Mouse (Mus musculus) cerebellum, postnatal 14 days (tissue): Measurements from ENCODE around the gene Gcdh.
A peak's percentile ranks its signal among the peaks of the same experiment; 100 is the strongest.

ENCODE experiments used
- DNase-seq, 2 experiments: peaks; one replicate each; pipeline ENCODE4 v3.0.0; 2021; ENCODE audit warnings: mixed read lengths in 2 of 2

Gcdh gene

DNA sequence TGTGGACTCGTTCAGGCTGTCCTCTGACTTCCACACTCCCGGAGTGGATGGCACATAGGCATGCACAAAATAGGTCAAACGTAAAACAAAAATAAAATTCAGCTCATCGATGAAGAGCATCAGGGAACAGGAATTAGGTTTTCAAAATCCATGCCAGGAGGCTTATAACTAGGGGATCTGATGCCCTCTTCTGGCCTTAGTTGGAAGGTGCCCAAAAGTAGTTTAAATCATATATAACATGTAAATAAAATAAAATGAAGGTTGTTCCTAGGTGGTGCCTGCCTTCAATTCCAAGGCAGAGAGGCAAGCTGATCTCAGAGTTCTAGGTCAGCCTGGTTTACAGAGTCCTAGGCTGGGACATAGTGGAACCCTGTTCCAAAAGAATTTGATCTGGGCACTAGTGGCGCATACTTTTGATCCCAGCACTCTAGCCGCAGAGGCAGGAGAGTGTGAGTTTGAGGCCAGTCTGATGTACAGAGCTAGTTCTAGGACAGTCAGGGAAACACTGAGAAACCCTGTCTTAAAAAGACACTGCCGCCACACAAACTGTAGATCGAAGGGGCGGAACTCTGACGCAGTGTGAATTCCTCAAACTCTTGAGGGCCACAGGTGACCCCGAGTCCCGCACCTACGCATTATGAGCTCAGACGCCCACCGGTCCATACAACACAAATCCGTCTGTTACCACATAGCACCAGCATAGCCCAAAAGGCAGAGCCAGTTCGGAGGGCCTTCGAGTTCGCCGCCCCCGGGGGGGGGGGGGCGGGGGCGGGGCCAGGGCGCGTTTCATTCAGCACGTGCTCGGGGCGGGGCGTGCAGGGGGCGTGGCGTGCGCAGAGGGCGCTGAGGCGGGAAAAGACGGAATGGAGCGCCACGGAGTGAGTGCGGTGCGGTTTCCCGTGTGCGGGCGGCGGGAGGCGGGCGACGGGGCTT is 22.1 kb downstream of the Gcdh start, which contains the start of gene Syce2:
TSS of gene Syce2 (plus strand) at position 736 of the 933 bp plus-strand sequence.
- DNase-seq, result peak; percentile 71 to 84

DNA sequence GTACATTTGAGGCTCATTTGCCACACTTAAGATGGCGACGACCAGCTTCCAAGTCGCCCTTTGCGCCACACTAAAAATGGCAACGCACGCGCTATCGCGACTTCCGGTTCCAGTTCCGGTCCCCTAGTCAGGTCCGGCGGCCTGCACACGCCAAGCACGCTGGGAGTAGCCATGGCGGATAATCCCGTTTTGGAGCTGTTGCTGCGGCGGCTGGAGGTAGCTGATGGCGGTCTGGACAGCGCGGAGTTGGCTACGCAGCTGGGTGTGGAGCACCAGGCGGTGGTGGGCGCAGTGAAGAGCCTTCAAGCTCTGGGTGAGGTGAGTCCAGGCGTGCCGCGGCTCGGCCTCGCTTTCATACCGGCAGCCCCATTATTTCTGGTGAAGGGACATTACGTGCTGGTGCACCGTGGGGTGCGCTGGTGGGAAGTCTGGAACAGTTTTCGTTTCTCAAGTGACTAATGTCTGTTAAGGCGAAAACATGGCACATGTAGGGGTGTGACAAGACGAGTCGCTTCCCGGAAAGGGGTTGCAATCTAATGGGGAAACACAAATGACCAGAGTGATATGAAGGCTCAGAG is 36.8 kb downstream of the Gcdh start, which contains the start of gene Farsa:
TSS of gene Farsa (plus strand) at position 126 of the 578 bp plus-strand sequence.
- peak; percentile 94 to 95 for DNase-seq

DNA sequence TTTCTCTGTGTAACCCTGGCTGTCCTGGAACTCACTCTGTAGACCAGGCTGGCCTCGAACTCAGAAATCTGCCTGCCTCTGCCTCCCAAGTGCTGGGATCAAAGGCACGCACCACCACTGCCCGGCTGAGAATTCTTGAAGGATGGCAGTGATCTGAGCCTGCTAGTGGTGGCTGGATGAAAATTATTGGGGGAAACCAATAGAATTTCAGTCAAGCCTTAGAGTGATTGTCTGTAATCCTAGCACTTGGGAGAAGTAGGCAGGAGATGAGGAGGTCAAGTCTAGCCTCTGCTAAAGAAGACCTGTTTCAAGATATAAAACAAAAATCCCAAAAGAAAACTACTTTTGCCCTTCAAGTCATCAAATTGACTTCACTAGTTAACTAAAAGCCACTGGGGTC is 37.3 kb downstream of the Gcdh start:
- no peak for DNase-seq

DNA sequence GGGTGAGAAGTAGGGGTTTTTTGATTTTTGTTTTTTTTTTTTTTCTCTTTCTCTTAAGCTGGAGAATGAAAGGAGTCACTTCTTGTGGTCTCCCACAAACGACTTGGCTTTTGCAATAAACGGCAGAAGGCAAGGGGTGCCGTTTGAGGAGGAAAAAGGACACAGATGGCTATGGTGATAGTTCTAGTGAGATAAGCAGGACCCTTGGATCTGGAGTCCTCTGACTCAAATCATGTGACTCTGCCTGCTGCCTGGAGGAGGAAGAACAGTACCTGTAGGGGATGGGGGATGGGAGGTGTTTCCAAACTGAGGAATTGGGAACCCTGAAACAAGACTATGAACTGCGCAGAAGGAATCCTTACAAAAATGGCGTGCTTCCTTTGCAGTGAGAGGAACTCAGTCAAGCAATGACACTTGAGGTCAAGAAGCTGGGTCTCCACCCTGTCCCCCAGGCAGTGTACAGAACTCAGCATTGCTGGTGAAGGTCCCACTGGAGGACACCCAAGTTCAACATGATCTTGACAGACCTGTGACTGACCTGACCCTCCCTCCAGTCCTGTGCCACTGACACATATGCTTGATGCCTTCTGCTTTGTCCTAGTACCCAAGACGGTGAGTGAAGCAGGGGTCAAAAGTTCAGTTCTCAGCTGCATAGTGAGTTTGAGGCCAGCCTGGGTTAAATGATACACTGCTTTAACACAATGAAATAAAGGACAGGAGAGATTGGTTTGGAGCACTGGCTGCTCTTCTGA is 45.9 kb downstream of the Gcdh start:
- DNase-seq, result no peak

DNA sequence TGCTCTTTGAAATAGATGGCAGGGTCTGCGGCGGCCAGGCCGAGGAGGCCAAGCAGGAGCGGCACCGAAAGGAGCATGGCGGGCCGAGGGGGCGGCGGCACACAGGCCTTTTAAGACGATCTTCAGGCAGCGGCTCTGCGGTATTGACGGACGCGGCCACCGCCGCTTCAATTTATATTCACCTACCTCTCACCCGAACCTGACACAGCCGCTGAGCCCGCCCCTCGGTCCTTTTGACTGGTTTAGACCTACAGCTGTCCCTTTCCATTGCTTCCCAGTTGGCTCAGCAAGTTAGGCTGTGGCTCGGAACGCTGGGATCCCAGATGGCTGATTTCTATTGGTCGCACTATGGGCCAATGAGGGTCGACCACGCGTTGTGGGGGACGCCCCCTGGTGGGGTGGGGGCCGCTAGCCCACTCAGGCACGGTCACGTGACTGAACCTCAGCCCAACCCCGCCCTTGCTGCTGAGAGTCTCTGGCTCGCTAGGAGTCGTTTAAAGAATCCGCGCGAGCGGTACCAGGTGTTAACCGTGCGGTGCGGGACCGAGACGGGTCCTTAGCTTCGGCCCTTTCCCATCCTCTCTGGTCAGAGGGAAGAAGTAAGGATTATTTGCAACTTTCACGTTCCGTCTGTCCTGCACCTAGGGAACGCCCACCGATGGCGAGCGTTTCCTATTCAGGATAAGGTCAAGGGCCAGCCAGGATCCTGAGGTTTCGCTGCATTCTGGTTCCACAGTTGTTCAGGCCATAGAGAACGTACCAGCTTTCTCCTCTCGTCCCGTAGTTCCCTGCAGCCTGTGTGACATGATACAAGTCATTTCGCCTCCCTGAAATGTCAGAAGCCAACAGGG is 46.8 kb downstream of the Gcdh start, which contains the start of gene Calr:
TSS of gene Calr (minus strand) at position 213 of the 851 bp plus-strand sequence.
- DNase-seq, result peak; percentile 99 to 100

DNA sequence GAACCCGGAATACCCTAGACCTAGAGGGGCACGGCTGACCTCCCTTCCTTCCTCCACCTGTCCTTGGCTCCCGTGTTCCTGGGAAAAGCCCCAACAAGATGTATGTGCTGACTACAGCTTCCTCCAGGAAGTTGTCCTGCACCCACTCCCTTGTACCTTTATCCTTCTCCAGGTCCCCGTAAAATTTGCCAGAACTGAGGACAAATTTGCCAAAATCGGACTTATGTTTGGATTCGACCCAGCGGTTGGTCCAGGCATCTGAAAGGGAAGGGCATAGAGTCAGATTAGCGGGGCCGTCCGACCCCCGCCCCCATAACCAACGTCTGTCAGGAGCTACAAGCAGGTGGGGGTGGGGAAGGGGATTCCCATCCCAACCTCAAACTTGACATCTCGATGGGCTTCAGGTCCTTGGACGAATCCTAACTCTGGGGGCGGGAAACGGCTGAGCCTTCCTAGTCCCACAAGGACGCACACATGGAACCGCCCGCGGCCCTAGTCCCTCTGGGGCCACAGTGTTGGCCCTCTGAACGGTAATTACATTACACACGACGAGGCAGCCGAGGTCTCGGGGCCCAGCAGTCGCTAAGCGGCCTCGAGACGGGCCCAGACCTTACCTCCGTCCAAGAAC is 47.5 kb downstream of the Gcdh start:
- DNase-seq, result peak in 1 of 2 experiments; percentile 43

DNA sequence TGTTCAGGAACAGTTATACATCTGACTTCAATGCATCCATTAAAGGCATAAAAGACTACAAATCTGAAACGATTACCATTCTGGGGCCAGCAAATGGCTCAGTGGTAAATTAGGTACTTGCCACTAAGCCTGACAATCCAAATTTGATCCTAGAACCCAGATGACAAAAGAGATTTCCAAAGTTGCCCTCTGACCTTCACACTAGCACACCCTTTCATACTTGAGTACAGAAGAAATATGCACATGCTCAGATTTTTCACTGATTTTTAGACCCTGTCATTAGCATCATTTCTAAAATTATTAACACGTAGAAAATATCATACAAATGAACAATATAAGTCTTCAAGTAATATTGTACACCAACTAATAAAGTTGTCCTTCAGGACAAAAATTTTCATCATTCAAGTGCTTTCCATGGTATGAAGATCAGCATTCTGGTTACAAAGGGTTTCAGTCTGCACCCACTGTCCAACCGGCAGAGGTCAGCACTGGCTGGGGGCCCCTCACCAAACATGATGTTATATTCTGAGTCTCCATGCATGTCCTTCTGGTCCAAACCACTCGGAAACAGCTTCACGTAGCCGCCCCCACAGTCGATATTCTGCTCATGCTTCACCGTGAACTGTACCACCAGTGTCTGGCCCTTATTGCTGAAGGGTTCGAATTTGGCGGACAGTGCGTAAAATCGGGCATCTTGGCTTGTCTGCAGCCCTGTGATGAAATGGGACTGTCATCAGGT is 48.2 kb downstream of the Gcdh start:
- peak; percentile 74 to 79 for DNase-seq

DNA sequence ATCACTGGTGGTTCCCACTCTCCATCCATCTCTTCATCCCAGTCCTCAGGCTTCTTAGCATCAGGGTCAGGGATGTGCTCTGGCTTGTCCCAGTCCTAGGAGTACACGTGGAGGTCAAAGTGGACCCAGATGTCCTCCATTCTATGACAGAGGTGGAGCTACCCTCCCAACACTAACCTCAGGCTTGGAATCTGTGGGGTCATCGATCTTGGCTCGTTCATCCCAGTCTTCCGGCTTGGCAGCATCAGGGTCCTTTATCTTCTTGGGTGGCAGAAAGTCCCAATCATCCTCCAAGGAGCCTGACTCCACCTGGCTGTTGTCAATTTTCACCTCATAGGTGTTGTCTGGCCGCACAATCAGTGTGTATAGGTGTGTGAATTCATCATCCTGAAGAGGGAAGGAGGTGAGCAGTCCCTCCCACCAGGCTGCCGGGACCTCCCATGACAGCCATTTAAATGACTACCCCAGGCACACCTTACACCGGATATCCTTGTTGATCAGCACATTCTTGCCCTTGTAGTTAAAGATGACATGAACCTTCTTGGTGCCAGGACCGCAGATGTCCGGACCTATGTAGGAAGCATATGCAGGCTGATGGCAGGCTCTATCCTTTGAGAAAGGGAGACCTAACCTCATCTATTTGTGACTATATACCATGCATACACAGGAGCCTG is 49.2 kb downstream of the Gcdh start:
- DNase-seq, result no peak

DNA sequence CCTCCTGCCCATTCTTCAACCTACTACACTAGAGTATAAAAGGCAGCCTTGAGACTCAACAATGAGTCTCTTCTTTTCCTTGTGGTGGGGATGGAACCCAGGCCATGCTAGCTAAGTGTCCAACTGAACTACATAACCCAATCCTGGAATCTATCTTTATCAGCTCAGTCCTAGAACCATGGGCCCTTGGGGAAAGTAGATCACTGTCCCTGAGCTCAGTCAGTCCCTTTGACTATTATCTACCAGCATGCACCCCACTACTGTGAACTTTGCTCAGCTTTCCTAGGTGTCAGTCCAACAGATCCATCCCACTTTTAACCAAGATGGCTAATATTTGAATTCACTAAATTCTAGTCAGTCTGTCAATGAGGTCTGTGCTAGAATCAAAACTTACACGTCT is 52.2 kb downstream of the Gcdh start:
- no peak for DNase-seq

DNA sequence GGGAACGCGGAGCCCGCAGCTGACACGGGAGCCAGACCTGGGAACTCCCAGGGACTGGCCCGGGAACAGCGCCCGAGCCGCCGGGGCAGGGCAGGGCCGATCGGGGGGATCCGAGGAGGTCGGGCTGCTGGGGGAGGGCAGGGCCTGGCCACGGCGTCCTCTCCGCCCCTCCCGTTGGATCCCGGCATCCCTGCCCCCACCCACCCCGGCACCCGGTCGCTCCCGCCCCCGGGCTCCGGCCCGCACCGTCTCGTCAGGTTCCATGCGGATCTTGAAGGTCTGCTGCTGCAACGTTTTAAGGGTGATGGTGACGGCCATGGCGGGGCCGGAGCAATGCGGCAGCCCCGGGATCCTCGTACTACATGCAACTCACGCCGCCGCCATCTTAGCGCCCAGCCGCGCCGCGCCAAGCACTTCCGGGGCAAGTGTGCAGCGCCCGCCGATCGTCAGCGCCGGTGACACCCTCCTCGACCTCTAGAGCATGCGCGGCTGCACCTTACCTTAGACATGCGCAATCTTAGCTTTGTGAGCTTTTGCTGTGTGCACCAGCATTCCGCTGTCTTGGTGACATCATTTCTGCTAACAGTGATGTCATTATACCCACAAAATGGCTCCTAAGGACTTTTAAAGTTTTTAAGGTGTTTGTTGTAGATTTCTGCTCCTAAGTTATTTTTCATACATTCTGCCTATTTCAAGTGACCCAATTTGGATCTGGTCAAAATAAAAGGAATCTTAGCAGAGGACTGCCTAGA is 53.3 kb downstream of the Gcdh start, which contains the start of gene Rad23a:
TSS of gene Rad23a (minus strand) at position 418 of the 752 bp plus-strand sequence.
- DNase-seq, result peak; percentile 93 to 94

DNA sequence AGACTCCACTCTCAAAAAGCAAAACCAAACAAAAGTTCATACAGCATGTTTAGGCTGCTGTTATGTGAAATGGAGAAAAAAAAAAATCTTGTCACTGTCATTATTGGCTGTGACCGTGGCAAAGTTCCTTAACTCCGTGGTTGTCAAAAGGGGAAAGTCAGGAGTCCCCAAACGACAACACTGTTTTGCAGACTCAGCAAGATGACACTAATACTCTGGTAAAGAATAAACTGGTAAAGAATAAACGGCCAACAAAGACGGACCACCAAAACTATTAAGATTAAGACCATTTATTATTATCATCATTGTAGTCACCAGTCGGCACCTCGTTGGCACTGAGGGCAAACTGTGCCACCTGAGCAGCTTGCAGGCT is 53.9 kb downstream of the Gcdh start:
- no peak for DNase-seq

DNA sequence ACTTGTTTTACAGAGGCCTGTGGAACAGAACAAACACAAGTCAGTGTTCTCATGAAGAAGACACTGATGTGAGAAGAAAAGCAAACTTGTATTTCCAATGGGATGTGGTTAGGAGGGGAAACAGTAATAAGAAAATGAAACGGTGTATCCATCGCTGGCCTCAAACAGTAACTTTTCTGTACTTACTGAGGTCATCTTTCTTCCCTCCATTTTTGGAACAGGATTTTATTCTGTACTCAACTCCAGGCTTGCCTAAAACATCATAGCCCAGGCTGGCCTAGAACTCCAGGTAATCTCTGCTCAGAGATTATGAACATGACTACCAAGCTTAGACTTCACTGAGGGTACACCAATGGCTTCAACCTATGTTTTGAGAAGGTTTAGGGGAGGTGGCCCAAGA is 54.3 kb downstream of the Gcdh start:
- DNase-seq, result no peak

DNA sequence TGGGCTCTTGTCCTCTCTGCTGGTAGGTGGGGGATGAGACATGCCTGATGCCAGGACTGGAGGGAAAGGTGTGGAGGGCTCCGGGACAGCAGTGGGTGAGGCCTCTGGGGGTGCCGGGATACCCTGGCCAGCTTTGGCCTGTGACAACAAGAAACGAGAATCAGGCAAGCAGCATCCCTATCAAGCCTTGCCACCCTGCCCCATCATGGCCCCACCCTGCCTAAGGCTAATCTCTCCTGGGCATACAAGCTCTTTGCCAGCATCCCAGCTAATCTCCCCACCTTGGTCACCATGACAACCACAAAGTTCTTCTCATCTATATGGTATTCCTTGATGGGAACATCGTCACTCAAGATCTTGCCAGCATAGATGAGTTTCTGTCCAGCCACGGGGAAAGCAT is 55.2 kb downstream of the Gcdh start:
- DNase-seq, result no peak

DNA sequence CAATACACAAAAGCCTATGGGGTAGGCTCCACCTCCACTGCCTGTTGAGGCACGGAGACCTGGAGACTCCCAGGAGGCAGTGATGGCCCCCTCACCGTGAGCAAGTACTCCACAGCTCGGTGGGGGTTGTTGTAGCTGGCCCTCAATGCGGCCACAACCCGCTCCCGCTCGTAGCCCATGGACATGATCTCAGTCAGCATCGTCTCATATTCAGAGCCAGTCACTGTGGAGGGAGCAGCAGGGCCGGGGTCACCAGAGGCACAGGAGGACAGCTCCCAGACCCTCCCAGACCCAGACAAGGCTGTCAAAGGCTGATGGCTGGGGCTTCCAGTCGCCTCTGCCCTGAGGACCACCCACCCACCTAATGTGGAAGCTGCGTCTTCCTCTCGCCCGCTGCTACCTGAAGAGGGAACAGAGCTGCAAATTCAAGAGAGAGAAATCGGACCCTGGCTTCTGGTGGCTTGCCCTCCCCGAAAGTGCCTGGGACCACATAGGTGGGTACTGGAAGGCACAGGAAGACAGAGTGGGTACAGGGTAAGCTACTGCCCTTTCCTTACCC is 55.7 kb downstream of the Gcdh start:
- no peak for DNase-seq

DNA sequence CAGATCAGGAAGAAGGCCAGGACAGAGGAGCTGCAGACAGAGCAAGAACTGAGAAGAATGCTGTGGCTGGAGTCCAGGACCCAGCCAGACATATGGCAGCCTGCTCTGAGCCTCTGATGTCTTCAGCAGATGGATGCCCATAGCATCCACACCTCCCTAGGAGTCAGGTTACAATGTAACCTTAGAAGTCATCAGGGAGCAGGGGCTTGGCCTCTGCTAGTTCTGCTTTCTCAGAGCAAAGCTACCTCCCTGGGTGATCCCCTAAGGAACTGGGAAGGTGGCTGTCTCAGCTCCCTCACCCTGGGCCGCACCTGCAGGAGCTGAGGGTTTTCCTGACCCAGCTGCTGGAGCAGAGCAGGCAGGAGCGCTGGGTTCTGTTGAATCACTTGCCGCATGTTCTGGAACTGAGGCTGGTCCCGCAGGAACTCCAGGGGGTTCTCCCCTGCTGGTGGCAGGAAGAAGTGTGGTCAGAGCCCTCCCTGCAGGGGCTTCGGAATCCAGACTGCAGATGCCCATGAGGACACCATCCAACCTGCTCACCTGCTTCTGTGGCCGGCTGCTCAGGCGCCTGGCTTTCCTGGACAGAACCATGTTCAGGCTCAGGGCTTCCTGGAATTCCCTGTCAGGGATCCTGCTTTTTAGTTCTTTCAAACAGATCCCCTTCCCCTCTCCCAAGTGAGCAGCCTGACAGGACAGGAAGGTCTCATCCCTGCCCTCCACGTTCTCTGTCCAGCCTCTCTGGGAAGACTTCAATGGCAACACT is 56.4 kb downstream of the Gcdh start:
- DNase-seq, result peak; percentile 56 to 66
